Mouse (Mus musculus) regulatory T cell (primary cell): Measurements from ENCODE around the gene Ksr1.
"Not testable (repeated sequence)": the region's sequence is repeated elsewhere in the genome, so short reads cannot be mapped to it uniquely, and the experiment has no call there.

Experiments used
- in situ Hi-C: fragments of 300-600 bp; cut with MboI, MseI; formaldehyde crosslinking; loops from one replicate; pipeline ENCODE4 v1.15.1; 2025; ENCODE audit warnings: high pct_unique_total_duplicates

The Ksr1 gene

GRCm38 (mm10) chr11:79013056-79013455 lies 133.2 kb downstream of the Ksr1 start:
- in situ Hi-C loops, result no loop called here

GRCm38 (mm10) chr11:79012529-79012928 lies 133.7 kb downstream of the Ksr1 start:
- in situ Hi-C loops, result no loop called here

GRCm38 (mm10) chr11:79008891-79009290 lies 137.3 kb downstream of the Ksr1 start:
- in situ Hi-C loops, result no loop called here

- in situ Hi-C loops, result no loop called here
Observed at GRCm38 (mm10) chr11:79008007-79008775, 138.0 kb downstream of the Ksr1 start.

GRCm38 (mm10) chr11:79007356-79007755 lies 138.9 kb downstream of the Ksr1 start:
- in situ Hi-C loops, result not testable (repeated sequence)

- in situ Hi-C loops, result no loop called here
Observed at GRCm38 (mm10) chr11:79006417-79006816, 139.8 kb downstream of the Ksr1 start.

- in situ Hi-C loops, result no loop called here
Observed at GRCm38 (mm10) chr11:79005578-79006394, 140.4 kb downstream of the Ksr1 start.

GRCm38 (mm10) chr11:79003769-79004638 lies 142.2 kb downstream of the Ksr1 start:
- in situ Hi-C loops, result no loop called here

- in situ Hi-C loops, result no loop called here
Observed at GRCm38 (mm10) chr11:79003053-79003768, 143.0 kb downstream of the Ksr1 start.

GRCm38 (mm10) chr11:79002551-79002951 lies 143.7 kb downstream of the Ksr1 start:
- in situ Hi-C loops, result no loop called here

- in situ Hi-C loops, result no loop called here
Observed at GRCm38 (mm10) chr11:79001871-79002270, 144.3 kb downstream of the Ksr1 start.

GRCm38 (mm10) chr11:78999118-78999517 lies 147.1 kb downstream of the Ksr1 start:
- in situ Hi-C loops, result no loop called here

- in situ Hi-C loops, result not testable (repeated sequence)
Observed at GRCm38 (mm10) chr11:78990875-78991543, 155.2 kb downstream of the Ksr1 start.

- in situ Hi-C loops, result no loop called here
Observed at GRCm38 (mm10) chr11:78990096-78990495, 156.1 kb downstream of the Ksr1 start.

GRCm38 (mm10) chr11:78989206-78989605 lies 157.0 kb downstream of the Ksr1 start:
- in situ Hi-C loops, result not testable (repeated sequence)

GRCm38 (mm10) chr11:78986311-78987002 lies 159.8 kb downstream of the Ksr1 start:
- in situ Hi-C loops, result no loop called here

- in situ Hi-C loops, result no loop called here
Observed at GRCm38 (mm10) chr11:78985505-78985904, 160.7 kb downstream of the Ksr1 start.

- in situ Hi-C loops, result no loop called here
Observed at GRCm38 (mm10) chr11:78984483-78985177, 161.6 kb downstream of the Ksr1 start, which contains the start of gene Lgals9. Gene Lgals9 (minus strand): TSS chr11:78984946.

- in situ Hi-C loops, result no loop called here
Observed at GRCm38 (mm10) chr11:78983539-78983938, 162.7 kb downstream of the Ksr1 start.
